Mouse (Mus musculus) cerebellum, adult 2 months (tissue): ENCODE measurements around the gene Lrrc45.

Experiments used
- CTCF ChIP-seq: fragments of 200-500 bp; IDR thresholded peaks from 2 replicates; pipeline ENCODE4 v1.5.1; 2011; ENCODE audit warnings: low read depth, mild to moderate bottlenecking, control low read depth, low read length, moderate library complexity, borderline replicate concordance; ENCODE audit not compliant: insufficient read depth
- POLR2A ChIP-seq: fragments of 200-500 bp; IDR thresholded peaks from 2 replicates; pipeline ENCODE4 v1.6.1; 2011; ENCODE audit warnings: low read length, control low read depth, borderline replicate concordance; ENCODE audit not compliant: insufficient read depth

GRCm38 (mm10) chr11:120731395-120731794, 17.7 kb downstream of the Lrrc45 start:
- TF ChIP-seq CTCF (no peak), POLR2A (no peak)
